Mouse (Mus musculus): ENCODE results near the gene 6330409D20Rik.

Gene 6330409D20Rik

GRCm38 (mm10) chr2:32722046-32722445 lies 18.8 kb downstream of the 6330409D20Rik start:
- no peak for DNase-seq

GRCm38 (mm10) chr2:32720681-32721229 lies 20.1 kb downstream of the 6330409D20Rik start, which contains the start of gene Sh2d3c:
Sh2d3c (plus strand) TSS chr2:32721055.
- DNase-seq, result no peak

GRCm38 (mm10) chr2:32720053-32720452 lies 20.8 kb downstream of the 6330409D20Rik start:
- no peak for DNase-seq

GRCm38 (mm10) chr2:32718761-32719160 lies 22.1 kb downstream of the 6330409D20Rik start:
- no peak for DNase-seq

- DNase-seq, result peak; percentile 60
Observed at GRCm38 (mm10) chr2:32714987-32715425, 25.8 kb downstream of the 6330409D20Rik start.

- DNase-seq, result peak; percentile 69
Observed at GRCm38 (mm10) chr2:32714117-32714986, 26.5 kb downstream of the 6330409D20Rik start.

GRCm38 (mm10) chr2:32712934-32713817 lies 27.6 kb downstream of the 6330409D20Rik start, which contains the start of gene Cdk9:
Cdk9 (minus strand) TSS chr2:32713076.
- peak; percentile 93 for DNase-seq

- DNase-seq, result peak; percentile 95
Observed at GRCm38 (mm10) chr2:32712586-32712933, 28.3 kb downstream of the 6330409D20Rik start.

- DNase-seq, result peak; percentile 78
Observed at GRCm38 (mm10) chr2:32712108-32712551, 28.7 kb downstream of the 6330409D20Rik start.

- DNase-seq, result no peak
Observed at GRCm38 (mm10) chr2:32711301-32712056, 29.3 kb downstream of the 6330409D20Rik start.

- no peak for DNase-seq
Observed at GRCm38 (mm10) chr2:32710425-32710824, 30.4 kb downstream of the 6330409D20Rik start.

GRCm38 (mm10) chr2:32709521-32710137 lies 31.2 kb downstream of the 6330409D20Rik start:
- no peak for DNase-seq

- no peak for DNase-seq
Observed at GRCm38 (mm10) chr2:32708643-32709042, 32.2 kb downstream of the 6330409D20Rik start.

GRCm38 (mm10) chr2:32706971-32707370 lies 33.8 kb downstream of the 6330409D20Rik start:
- no peak for DNase-seq

- no peak for DNase-seq
Observed at GRCm38 (mm10) chr2:32705018-32705417, 35.8 kb downstream of the 6330409D20Rik start.

GRCm38 (mm10) chr2:32704021-32704421 lies 36.8 kb downstream of the 6330409D20Rik start, which contains the start of gene Fpgs:
Fpgs (minus strand) TSS chr2:32704145.
- DNase-seq, result no peak

- no peak for DNase-seq
Observed at GRCm38 (mm10) chr2:32703046-32703445, 37.8 kb downstream of the 6330409D20Rik start.

- no peak for DNase-seq
Observed at GRCm38 (mm10) chr2:32700966-32701743, 39.7 kb downstream of the 6330409D20Rik start.

- no peak for DNase-seq
Observed at GRCm38 (mm10) chr2:32699680-32700079, 41.1 kb downstream of the 6330409D20Rik start.

GRCm38 (mm10) chr2:32694691-32695090 lies 46.1 kb downstream of the 6330409D20Rik start:
- DNase-seq, result no peak
